22 mouse cellular contexts compared by ENCODE assay signal in the genomic region with DNA sequence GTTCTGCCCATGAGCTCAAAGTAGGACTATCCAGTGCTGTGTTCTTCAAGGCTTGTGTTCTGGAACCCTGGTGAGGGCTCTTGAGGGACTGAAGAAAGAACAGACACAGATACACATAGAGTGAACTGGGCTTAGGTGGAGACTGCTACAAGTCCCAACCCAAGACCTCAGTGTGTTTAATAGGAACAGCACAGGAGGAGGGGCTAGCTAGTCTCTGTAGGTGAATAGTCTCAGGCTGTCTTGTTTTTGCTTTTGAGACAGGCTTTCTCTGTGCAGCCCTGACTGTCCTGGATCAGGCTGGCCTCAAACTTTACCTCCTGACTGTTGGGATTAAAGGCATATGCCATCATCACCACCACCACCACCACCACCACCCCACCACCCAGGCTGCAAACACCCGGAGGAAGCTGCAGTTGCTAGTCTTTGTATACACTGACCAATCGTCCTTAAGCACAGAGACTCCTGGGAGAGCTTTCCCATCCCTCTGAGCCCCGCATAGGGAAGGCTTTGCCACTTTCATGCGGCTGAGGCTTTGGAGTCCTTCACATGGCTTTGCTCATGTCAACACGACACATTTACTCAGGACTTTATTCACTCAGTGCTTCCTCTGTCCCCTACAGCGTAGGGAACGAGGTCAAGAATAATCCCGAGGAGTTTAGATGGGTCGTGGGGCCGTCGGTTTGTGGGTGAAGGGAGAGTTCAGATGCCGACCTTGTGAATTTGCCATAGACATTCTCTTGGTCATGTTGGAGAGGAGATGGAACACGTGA.
"Had no signal": no experiment of that assay in that cellular context is flagged by ENCODE, and none has a peak within 500 bp of the region (broad histone marks: within the 10 kb centered on the region; RNA-seq: fewer than 3 reads in every experiment).

No protein-coding gene starts in this region.

- H3K4me1 ChIP-seq: hindbrain, embryonic 10.5 days; hindbrain, embryonic 12.5 days; intestine, embryonic 15.5 days; limb, embryonic 10.5 days; limb, embryonic 12.5 days; liver, embryonic 13.5 days; liver, embryonic 15.5 days had no signal

- H3K36me3 ChIP-seq: heart, embryonic 12.5 days; hindbrain, embryonic 10.5 days; hindbrain, embryonic 12.5 days; intestine, embryonic 15.5 days; limb, embryonic 10.5 days; limb, embryonic 12.5 days; liver, embryonic 13.5 days; liver, embryonic 15.5 days had no signal

- H3K9me3 ChIP-seq: hindbrain, embryonic 10.5 days; hindbrain, embryonic 12.5 days; intestine, embryonic 15.5 days; limb, embryonic 10.5 days; liver, embryonic 13.5 days; liver, embryonic 15.5 days had no signal

- H3K27me3 ChIP-seq: heart, embryonic 12.5 days; hindbrain, embryonic 12.5 days; intestine, embryonic 15.5 days; limb, embryonic 12.5 days; liver, embryonic 13.5 days; liver, embryonic 15.5 days had no signal

- DNase-seq: gastrocnemius, adult 2 months; gastrocnemius, postnatal 10 days; gastrocnemius, postnatal 25 days; heart, postnatal 10 days; heart, postnatal 4 days; kidney, adult 18-20 months; kidney, adult 8-10 months; kidney, postnatal 10 days; kidney, postnatal 25 days; kidney, postnatal 4 days; liver; liver, embryonic 13.5 days had no signal

- H3K4me3 ChIP-seq: gastrocnemius, adult 2 months; heart, embryonic 10.5 days; heart, embryonic 12.5 days; hindbrain, embryonic 10.5 days; hindbrain, embryonic 12.5 days; intestine, embryonic 15.5 days; left cerebral cortex, adult 2 months; limb, embryonic 10.5 days; limb, embryonic 12.5 days; liver, embryonic 13.5 days; liver, embryonic 15.5 days had no signal

- H3K27ac ChIP-seq: gastrocnemius, adult 2 months; hindbrain, embryonic 10.5 days; hindbrain, embryonic 12.5 days; hindbrain, embryonic 14.5 days; intestine, embryonic 15.5 days; left cerebral cortex, adult 2 months; limb, embryonic 10.5 days; limb, embryonic 12.5 days; liver, embryonic 13.5 days; liver, embryonic 15.5 days had no signal
